Mouse (Mus musculus) embryonic facial prominence, embryonic 13.5 days (tissue): ENCODE results near the gene Sema4d. TPM values are rescaled to one million over a fixed set of nuclear protein-coding genes. Genes with fewer than 3 reads are reported as not detected.

ENCODE experiments used
- ATAC-seq: fragments of 200-750 bp; cut with Nextera tagmentation; 2 replicates; pipeline ENCODE4 v1.8.0; 2017; ENCODE audit warnings: low read depth; ENCODE audit not compliant: insufficient number of reproducible peaks, insufficient read depth, low FRiP score, low TSS enrichment
- H3K27ac ChIP-seq: fragments of 300-500 bp; sonication (generic); 2 replicates; pipeline ENCODE4 v1.5.1; 2015; ENCODE audit warnings: moderate library complexity, mild to moderate bottlenecking, inconsistent platforms
- H3K27me3 ChIP-seq: fragments of 300-500 bp; sonication (generic); 2 replicates; pipeline ENCODE4 v1.6.1; 2015; ENCODE audit warnings: mild to moderate bottlenecking, inconsistent platforms
- H3K36me3 ChIP-seq: fragments of 300-500 bp; sonication (generic); 2 replicates; pipeline ENCODE4 v1.6.1; 2015; ENCODE audit warnings: mild to moderate bottlenecking, inconsistent platforms
- H3K4me1 ChIP-seq: fragments of 300-500 bp; sonication (generic); 2 replicates; pipeline ENCODE4 v1.6.1; 2015; ENCODE audit warnings: inconsistent platforms
- H3K4me2 ChIP-seq: fragments of 300-500 bp; sonication (generic); 2 replicates; pipeline ENCODE4 v1.6.1; 2015; ENCODE audit warnings: moderate library complexity, mild to moderate bottlenecking, inconsistent platforms
- H3K4me3 ChIP-seq: fragments of 300-500 bp; sonication (generic); 2 replicates; pipeline ENCODE4 v1.5.1; 2015; ENCODE audit warnings: mild to moderate bottlenecking, inconsistent platforms
- H3K9ac ChIP-seq: fragments of 300-500 bp; sonication (generic); 2 replicates; pipeline ENCODE4 v1.6.1; 2015; ENCODE audit warnings: mild to moderate bottlenecking, inconsistent platforms
- H3K9me3 ChIP-seq: fragments of 300-500 bp; sonication (generic); 2 replicates; pipeline ENCODE4 v1.6.1; 2016; ENCODE audit warnings: inconsistent platforms
- WGBS: fragments of 180-500 bp; shearing (Covaris S2); methylation state at CpG from one replicate; pipeline ENCODE4 v1.1.7; 2015; ENCODE audit warnings: mixed read lengths; 5-methylcytosine and 5-hydroxymethylcytosine counted together
- polyA plus RNA-seq: library from polyadenylated mRNA; unstranded; fragments of >200 nt; fragmentation: Nextera tagmentation; extraction: Ambion mirVana; gene quantifications from 2 replicates; pipeline ENCODE4 v1.2.1, GENCODE M21; 2015

Sema4d gene
- polyA plus RNA-seq, 1 experiment from 2014 or later = 7.3 TPM

DNA sequence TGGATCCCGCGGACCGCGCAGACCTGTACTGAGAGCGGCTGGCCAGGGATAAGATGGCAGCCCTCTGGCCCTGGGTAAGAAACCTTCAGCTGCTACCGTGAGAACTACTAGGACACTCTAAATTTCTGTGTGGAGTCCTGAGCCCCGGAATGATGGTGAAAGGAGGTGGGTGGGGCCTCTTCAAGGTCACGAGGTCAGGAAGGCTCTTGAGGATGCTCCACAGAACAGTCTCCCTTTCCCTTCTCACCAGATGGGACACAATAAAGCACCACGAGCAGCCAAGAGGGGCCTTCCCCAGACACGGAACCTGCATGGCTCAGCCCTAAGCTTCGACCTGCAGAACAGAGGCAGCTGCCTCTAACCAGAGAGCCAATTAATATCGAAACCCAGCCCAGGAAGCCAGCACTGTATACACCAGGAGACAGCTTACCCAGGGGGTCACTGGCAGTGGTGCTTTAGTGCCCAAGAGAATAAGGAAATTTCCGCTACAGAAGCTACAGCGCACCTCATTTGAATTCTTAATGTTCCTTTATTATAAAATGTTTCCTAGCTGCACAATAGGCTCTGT is 61.4 kb downstream of the Sema4d start:
- no peak overlapping the region for H3K4me3 ChIP-seq
- peaks cover 39% of the 10 kb centered on the region for H3K4me1 ChIP-seq
- H3K27me3 ChIP-seq = no peaks in the 10 kb centered on the region
- no peak for ATAC-seq
- H3K9me3 ChIP-seq = no peaks in the 10 kb centered on the region
- no peaks in the 10 kb centered on the region for H3K36me3 ChIP-seq
- H3K9ac ChIP-seq = no peak overlapping the region
- WGBS = 74% methylated on average over 14 of the region's 14 CpGs
- no peak overlapping the region for H3K4me2 ChIP-seq
- H3K27ac ChIP-seq = no peak overlapping the region

DNA sequence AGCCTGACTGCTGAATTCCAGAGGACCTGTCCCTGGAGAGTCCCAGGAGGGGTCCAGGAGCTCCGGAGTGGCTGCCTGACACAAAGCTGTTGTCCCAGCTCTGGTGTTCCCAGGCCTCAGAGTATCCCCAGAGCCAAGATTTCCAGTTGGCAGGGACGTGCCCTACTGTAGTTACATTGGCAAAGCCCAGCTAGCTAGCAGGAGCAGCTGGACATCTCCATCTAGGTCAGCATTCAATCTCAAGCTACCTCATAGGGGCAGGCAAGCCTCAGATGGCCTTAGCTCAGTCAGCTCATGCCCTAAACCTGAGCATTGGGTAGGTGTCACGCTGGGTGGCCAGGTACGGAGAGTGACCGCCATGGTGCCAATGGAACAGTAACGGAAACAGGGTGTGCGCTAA is 62.1 kb downstream of the Sema4d start:
- no peaks in the 10 kb centered on the region for H3K27me3 ChIP-seq
- no peak overlapping the region for H3K9ac ChIP-seq
- peaks cover 36% of the 10 kb centered on the region for H3K4me1 ChIP-seq
- no peaks in the 10 kb centered on the region for H3K36me3 ChIP-seq
- WGBS = 90% methylated on average over 7 of the region's 7 CpGs
- ATAC-seq = no peak
- H3K9me3 ChIP-seq = no peaks in the 10 kb centered on the region
- H3K27ac ChIP-seq = no peak overlapping the region
- no peak overlapping the region for H3K4me2 ChIP-seq
- H3K4me3 ChIP-seq = no peak overlapping the region

DNA sequence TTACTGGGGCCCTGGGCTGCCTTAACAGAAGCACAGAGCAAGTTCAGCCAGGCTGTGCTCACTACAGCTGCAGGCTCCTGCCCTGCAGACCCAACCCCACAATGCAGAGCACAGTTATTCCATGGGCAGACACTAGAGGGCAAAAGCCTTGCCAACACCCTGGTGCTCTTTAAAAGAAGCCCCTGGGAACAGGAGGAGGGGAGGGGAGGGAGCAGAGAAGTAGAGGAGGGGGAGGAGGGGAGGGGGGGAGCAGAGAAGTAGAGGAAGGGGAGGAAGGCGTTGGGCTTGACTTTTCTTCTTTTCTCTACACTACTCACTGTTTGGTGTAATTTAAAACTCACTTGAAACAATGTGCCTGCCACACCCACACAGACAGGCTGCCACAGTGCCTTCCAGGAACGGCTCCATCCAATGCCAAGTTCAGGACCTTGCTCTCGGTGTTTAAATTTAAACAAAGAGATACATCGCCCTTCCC is 63.6 kb downstream of the Sema4d start:
- Histone ChIP-seq H3K9me3 (no peaks in the 10 kb centered on the region), H3K27me3 (no peaks in the 10 kb centered on the region), H3K4me1 (peaks cover 41% of the 10 kb centered on the region), H3K27ac (peak overlapping the region; percentile 69), H3K4me2 (no peak overlapping the region), H3K4me3 (no peak overlapping the region), H3K9ac (no peak overlapping the region; the same call in 1 of the 2 replicates), H3K36me3 (no peaks in the 10 kb centered on the region)
- WGBS = 8% methylated on average over 4 of the region's 4 CpGs
- ATAC-seq = no peak

DNA sequence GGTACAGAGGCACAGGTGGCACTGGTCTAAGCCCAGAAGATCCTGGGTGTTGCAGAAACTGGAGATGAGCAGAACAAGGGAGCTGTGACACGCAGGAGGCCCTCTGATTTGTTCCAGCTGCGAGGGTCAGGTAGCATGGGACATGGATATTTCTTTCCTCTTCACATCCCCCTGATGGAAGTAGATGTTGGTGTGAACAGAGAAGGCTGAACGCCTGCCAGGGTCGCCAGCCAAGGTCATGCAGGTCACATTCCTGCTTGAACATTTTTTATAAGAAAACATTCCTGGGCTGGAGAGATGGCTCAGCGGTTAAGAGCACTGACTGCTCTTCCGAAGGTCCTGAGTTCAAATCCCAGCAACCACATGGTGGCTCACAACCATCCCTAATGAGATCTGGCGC is 66.2 kb downstream of the Sema4d start:
- 33% methylated on average over 7 of the region's 7 CpGs for WGBS
- Histone ChIP-seq H3K27me3 (no peaks in the 10 kb centered on the region), H3K36me3 (no peaks in the 10 kb centered on the region), H3K27ac (no peak overlapping the region), H3K9me3 (no peaks in the 10 kb centered on the region), H3K4me2 (no peak overlapping the region), H3K4me3 (no peak overlapping the region), H3K9ac (no peak overlapping the region), H3K4me1 (peaks cover 44% of the 10 kb centered on the region)
- ATAC-seq = no peak

DNA sequence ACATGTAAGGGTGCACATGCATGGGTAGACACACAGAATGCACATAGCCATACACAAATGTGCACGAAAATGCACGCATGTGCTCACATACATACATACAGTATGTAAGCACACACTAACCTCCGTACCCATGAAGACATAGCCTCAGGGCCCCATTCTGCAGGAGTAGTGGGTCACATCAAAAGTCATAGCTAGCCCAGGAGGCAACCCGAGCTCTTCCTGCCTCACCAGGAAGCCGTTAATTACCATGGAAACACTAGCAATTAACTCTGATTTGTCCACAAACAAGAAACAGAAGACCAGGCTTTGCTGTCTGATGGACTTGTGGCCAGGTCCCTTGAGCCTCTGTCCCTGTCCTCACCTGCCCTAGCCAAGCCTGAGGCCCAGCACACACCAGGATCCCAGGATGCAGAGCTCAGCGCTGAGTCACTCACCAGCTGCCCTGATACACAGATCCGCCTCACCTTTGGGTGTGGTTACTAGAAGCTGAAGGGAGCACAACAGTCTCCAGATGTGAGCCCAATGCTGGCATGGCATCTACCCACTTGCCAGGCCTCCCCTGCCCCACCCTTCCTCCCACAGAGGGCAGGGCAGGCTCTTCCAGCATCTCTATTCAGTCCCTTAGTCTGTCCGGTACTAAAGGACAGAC is 67.5 kb downstream of the Sema4d start:
- Histone ChIP-seq H3K4me1 (peaks cover 38% of the 10 kb centered on the region), H3K36me3 (no peaks in the 10 kb centered on the region), H3K4me2 (no peak overlapping the region), H3K27ac (peak overlapping the region; percentile 33; the same call in 1 of the 2 replicates), H3K9me3 (no peaks in the 10 kb centered on the region), H3K4me3 (no peak overlapping the region), H3K27me3 (no peaks in the 10 kb centered on the region), H3K9ac (0 out of 2 replicates have a peak overlapping the region, but pooled peaks have one; percentile 7)
- ATAC-seq = no peak
- WGBS = 31% methylated on average over 8 of the region's 8 CpGs

DNA sequence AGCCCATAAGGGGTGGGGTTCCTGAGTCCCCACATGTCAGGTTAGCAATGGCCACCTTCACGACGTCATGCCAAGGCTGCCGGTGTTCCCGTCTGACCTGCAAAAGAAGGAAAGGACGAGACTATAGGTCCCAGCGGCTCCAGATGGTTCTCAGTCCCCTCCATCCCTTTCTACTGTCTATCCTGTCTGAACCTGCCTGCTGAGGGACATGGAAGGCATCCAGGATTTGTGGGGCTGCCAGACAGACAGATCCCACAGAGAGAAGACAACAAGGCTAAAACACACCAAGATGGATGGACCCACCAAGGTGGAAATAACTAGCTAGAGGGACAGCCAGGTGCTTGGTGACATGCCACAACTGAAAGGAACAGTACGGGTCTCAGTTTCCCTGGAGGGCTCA is 68.1 kb downstream of the Sema4d start:
- peaks cover 4% of the 10 kb centered on the region for H3K36me3 ChIP-seq
- no peak overlapping the region for H3K27ac ChIP-seq
- peaks cover 34% of the 10 kb centered on the region for H3K4me1 ChIP-seq
- H3K27me3 ChIP-seq = no peaks in the 10 kb centered on the region
- no peaks in the 10 kb centered on the region for H3K9me3 ChIP-seq
- no peak overlapping the region for H3K4me2 ChIP-seq
- H3K4me3 ChIP-seq = no peak overlapping the region
- no peak overlapping the region for H3K9ac ChIP-seq
- WGBS = 80% methylated on average over 7 of the region's 7 CpGs
- no peak for ATAC-seq

DNA sequence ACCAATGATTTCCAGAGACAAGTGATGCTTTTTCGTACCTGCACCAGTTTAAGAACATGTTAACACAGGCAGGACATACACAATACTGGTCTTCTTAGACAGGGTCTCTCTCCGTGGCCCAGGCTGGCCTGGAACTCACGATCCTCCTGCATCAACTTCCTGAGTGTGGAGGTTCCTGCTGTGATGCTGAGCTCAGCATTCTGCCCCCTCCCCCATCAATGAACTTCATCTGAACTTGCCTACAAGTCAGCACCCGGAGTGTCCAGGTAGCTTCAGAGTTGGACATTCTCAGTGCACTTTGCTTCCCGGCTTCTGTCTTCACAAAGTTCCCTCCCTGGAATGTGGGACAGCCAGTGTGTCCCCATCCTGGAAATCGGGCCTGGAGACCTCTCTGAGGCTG is 69.0 kb downstream of the Sema4d start:
- no peaks in the 10 kb centered on the region for H3K9me3 ChIP-seq
- no peak overlapping the region for H3K4me2 ChIP-seq
- no peak overlapping the region for H3K4me3 ChIP-seq
- H3K9ac ChIP-seq = no peak overlapping the region
- H3K36me3 ChIP-seq = peaks cover 8% of the 10 kb centered on the region
- no peak overlapping the region for H3K27ac ChIP-seq
- ATAC-seq = no peak
- no peaks in the 10 kb centered on the region for H3K27me3 ChIP-seq
- H3K4me1 ChIP-seq = peaks cover 26% of the 10 kb centered on the region
- WGBS = 78% methylated on average over 6 of the region's 6 CpGs

DNA sequence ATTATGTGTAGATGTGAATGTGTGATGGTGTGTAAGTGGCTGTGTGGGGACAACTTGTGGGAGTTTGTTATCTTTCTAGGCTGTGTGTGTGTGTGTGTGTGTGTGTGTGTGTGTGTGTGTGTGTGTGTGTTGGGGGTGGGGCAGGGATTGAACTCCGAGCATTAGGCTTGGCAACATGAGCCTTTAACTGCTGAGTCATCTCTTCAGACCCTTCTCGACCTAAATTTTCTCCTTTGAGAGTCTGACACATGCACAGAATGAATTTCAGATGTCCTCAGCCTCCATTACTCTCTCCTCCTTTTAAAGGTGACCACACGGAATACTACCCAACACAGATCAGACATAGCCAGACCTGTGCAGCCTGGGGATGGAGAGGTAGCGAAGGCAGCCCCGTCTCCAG is 70.4 kb downstream of the Sema4d start:
- WGBS = 44% methylated on average over 5 of the region's 5 CpGs
- no peak overlapping the region for H3K27ac ChIP-seq
- H3K4me3 ChIP-seq = no peak overlapping the region
- H3K9ac ChIP-seq = no peak overlapping the region
- no peaks in the 10 kb centered on the region for H3K27me3 ChIP-seq
- no peak for ATAC-seq
- peaks cover 17% of the 10 kb centered on the region for H3K4me1 ChIP-seq
- H3K9me3 ChIP-seq = no peaks in the 10 kb centered on the region
- H3K36me3 ChIP-seq = peaks cover 18% of the 10 kb centered on the region
- H3K4me2 ChIP-seq = no peak overlapping the region

DNA sequence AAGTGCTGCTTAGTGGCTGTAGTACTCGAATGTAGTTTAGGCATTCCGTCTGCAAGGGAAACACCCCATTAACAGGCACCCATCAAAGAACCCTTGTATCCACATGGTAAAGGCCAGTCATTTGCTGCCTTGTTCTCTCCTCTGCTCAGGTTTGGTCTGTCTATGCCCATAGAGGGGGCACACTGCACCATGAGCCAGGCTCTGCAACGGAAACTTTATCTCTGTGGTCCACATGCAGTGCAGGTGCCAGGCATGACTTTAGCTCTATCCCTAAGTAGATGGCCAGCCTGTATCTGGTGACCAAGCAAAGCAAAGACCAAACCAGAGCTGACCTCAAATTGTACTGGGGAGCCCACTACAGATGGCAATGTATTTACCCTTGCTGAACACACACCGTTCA is 73.0 kb downstream of the Sema4d start:
- 91% methylated on average over 4 of the region's 4 CpGs for WGBS
- no peaks in the 10 kb centered on the region for H3K9me3 ChIP-seq

DNA sequence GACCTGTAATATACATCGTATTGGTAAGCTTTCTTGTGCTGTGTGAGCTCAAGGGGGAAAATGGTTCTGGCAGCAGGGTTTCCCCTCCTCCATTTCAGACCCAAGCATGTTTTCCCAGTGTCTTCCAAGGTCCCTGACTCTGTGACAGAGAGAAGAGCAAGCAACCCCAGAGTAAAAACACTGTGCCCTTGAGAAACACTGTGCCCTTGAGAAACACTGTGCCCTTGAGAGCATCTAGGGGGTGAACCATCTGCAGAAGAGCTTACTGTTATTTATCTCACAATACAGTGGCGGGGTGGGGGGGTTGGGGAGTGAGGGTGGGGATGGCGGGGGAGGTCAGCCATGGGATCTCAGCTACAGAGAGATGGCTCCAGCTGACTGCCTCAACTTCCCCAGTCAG is 74.3 kb downstream of the Sema4d start:
- no peak overlapping the region for H3K27ac ChIP-seq
- peaks cover 25% of the 10 kb centered on the region for H3K36me3 ChIP-seq
- WGBS = 89% methylated on average over 3 of the region's 3 CpGs
- no peak overlapping the region for H3K9ac ChIP-seq
- no peak overlapping the region for H3K4me2 ChIP-seq
- H3K9me3 ChIP-seq = no peaks in the 10 kb centered on the region
- no peak for ATAC-seq
- H3K27me3 ChIP-seq = no peaks in the 10 kb centered on the region
- H3K4me1 ChIP-seq = peaks cover 5% of the 10 kb centered on the region
- no peak overlapping the region for H3K4me3 ChIP-seq

More for the DNA sequence above, 73.0 kb downstream of the Sema4d start:
- no peak overlapping the region for H3K4me2 ChIP-seq
- H3K27me3 ChIP-seq = no peaks in the 10 kb centered on the region
- peaks cover 9% of the 10 kb centered on the region for H3K4me1 ChIP-seq
- H3K9ac ChIP-seq = no peak overlapping the region
- no peak overlapping the region for H3K27ac ChIP-seq
- ATAC-seq = no peak
- no peak overlapping the region for H3K4me3 ChIP-seq
- H3K36me3 ChIP-seq = peaks cover 18% of the 10 kb centered on the region

DNA sequence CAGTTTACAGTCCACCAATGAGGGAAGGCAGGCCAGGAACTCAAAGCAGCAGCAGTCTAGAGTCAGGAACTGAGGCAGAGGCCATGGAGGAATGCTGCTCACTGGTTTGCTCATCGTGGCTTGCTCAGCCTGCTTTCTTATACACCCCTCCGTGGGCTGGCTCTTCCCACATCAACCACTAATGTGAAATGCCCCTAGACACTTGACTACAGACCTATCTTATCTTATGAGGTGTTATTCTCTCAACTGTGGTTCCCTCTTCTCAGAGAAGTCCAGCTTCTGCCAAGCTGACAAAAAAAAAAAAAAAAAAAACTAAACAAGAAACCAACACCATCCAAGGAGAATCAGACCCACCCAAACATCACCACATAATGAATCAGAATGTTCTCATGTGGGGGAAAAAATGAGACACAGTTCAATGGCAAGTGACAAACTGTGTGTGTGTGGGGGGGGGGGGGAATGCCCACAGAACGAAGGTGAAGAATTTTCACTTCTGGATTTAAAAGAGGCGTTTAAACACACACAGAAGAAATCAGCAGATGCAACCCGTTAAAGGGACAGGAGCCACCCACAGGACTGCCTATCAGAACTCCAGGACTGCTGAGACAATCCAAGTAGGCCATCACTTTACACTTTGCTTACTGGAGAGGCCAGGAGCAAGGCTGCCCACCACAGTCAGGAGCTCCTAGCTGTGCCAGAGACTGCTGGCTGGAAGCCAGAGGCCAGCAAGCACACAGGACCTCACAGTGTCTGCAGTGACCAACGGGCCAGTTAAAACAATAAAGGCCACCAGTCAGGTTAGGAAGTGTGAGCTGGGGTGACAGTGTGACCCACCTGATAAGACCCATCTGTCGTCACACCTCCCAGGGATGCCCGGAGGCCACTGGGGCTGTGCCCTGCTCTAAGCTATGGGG is 76.9 kb downstream of the Sema4d start:
- Histone ChIP-seq H3K4me3 (no peak overlapping the region), H3K27me3 (no peaks in the 10 kb centered on the region), H3K36me3 (peaks cover 34% of the 10 kb centered on the region), H3K9me3 (no peaks in the 10 kb centered on the region), H3K4me2 (no peak overlapping the region), H3K9ac (no peak overlapping the region), H3K27ac (no peak overlapping the region), H3K4me1 (no peaks in the 10 kb centered on the region)
- 74% methylated on average over 8 of the region's 8 CpGs for WGBS
- ATAC-seq = no peak
